Mouse (Mus musculus): Measurements from ENCODE around the gene Speg. TPM values are rescaled to one million over a fixed set of nuclear protein-coding genes. Genes with fewer than 3 reads are reported as not detected.

Speg gene
- polyA plus RNA-seq (2016; fragmentation: Nextera tagmentation; extraction: Ambion mirVana), result 77.9 and 80.0 TPM in 2 replicates

DNA sequence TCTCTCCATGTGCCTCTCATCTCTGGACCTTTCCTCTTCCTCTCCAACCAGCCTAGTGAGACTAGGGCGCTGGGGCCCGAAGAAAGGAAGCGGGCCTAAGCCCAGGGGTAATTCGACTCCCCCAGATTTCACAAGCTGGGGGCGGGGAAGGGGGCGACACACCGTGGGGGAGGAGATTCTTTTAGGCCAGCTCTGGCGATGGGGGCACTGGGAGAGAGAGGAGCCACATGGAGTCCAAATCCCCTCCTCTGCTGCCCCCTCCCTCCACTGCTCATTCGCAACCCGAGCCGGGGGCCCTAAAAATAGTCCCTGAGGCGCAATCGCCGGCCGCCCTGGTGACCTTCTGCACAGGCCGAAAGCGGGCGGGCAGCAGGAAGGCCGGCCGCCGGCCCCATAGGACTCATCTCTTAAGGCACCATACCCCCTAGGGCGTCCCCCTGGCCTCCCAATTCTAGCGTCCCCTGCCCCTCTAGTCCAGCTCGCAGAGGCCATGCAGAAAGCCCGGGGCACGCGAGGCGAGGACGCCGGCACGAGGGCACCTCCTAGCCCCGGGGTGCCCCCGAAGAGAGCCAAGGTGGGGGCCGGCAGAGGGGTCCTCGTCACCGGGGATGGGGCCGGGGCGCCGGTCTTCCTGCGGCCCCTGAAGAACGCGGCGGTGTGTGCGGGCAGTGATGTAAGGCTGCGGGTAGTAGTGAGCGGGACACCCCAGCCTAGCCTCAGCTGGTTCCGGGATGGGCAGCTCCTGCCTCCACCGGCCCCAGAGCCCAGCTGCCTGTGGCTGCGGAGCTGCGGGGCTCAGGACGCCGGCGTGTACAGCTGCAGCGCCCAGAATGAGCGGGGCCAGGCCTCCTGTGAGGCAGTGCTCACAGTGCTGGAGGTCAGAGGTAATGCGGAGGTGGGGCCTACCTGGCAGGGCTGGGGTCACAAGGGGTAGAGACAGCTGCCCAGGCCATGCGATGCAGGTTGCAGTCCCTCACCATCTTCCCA lies at the start of gene Speg:
TSS of gene Speg (plus strand) at position 348 of the 987 bp plus-strand sequence.
- Histone ChIP-seq H3K9me3 (no peaks in the 10 kb centered on the region), H3K36me3 (no peaks in the 10 kb centered on the region), H3K27me3 (ENCODE audit: insufficient read depth, poor library complexity, severe bottlenecking) (peaks cover 27% of the 10 kb centered on the region; the same call in 1 of the 2 replicates), H3K4me3 (peak within 1 kb of the TSS; percentile 64), H3K27ac (peak within 1 kb of the TSS; percentile 96), H3K4me1 (peaks cover 60% of the 10 kb centered on the region)
- DNase-seq (ENCODE audit: low spot score), result peak; percentile 88
- 3% methylated on average over 57 of the region's 57 CpGs for WGBS

DNA sequence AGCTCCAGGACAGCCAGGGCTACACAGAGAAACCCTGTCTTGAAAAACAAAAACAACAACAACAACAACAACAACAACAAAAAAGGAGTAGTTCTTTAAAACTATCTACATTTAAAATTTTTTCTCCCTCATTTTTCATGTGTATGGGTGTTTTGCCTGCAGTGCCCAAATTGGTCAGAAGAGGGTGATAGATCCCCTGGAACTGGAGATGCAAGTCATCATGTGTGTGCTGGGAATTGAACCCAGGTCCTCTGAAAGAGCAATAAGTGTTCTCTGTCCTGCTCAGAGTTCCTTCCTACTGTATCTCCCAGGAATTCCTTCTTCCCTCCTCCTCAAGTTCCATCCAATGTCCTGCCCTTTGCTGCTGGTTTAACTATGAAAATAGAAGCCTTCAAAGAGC lies 47.6 kb upstream of the Speg start:
- Histone ChIP-seq H3K9me3 (no peaks in the 10 kb centered on the region), H3K27ac (no peak overlapping the region), H3K36me3 (0 out of 2 replicates have a peak, but pooled peaks cover 2% of the 10 kb centered on the region), H3K4me3 (no peak overlapping the region), H3K4me1 (peaks cover 3% of the 10 kb centered on the region; the same call in 1 of the 2 replicates), H3K27me3 (ENCODE audit: insufficient read depth, poor library complexity, severe bottlenecking) (no peaks in the 10 kb centered on the region)
- no peak for DNase-seq (ENCODE audit: low spot score)

DNA sequence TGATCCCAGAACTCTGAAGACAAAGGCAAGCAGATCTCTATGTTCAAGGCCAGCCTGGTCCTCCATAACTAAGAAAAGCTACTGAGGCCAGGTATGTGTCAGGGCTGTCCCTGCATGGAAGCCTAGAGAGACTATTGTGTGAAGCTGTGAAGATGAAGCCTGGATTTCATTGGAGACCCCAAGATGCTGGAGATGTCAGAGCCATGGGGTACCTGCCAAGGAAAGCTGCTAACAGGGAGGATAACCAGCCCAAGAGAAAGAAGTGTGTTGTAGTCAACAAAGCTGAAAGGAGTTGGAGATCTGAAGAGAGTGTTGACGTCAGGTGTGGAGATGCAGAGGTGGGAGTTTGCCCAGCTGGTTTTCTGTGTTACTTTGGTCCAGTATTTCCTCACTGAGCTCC lies 43.8 kb upstream of the Speg start:
- Histone ChIP-seq H3K27me3 (ENCODE audit: insufficient read depth, poor library complexity, severe bottlenecking) (no peaks in the 10 kb centered on the region), H3K9me3 (no peaks in the 10 kb centered on the region), H3K4me1 (peaks cover 4% of the 10 kb centered on the region), H3K4me3 (no peak overlapping the region), H3K36me3 (0 out of 2 replicates have a peak, but pooled peaks cover 2% of the 10 kb centered on the region), H3K27ac (no peak overlapping the region)
- 78% methylated on average over 1 of the region's 1 CpGs for WGBS
- DNase-seq (ENCODE audit: low spot score), result no peak

DNA sequence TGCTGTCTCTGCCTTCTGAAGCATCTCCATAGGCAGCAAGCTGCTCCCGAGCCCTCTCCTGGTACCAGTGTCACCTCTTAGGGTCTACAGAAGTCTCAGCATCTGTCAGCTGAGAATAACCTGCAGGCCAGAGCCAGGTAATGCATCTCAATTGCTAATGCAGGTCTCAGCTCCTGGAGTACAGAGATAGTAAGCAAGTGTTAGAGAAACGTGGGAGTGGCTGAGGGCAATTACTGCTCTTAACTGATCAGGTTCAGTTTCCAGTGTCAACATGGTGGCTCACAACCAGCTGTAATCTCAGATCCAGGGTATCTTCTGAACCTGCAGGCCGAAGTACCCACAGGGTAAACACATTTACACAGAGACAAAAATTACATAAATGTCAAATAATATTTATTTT lies 38.6 kb upstream of the Speg start:
- WGBS, result 54% methylated on average over 3 of the region's 3 CpGs
- Histone ChIP-seq H3K9me3 (no peaks in the 10 kb centered on the region), H3K27me3 (ENCODE audit: insufficient read depth, poor library complexity, severe bottlenecking) (no peaks in the 10 kb centered on the region), H3K4me1 (peaks cover 27% of the 10 kb centered on the region), H3K36me3 (no peaks in the 10 kb centered on the region), H3K4me3 (no peak overlapping the region), H3K27ac (no peak overlapping the region)
- no peak for DNase-seq (ENCODE audit: low spot score)

DNA sequence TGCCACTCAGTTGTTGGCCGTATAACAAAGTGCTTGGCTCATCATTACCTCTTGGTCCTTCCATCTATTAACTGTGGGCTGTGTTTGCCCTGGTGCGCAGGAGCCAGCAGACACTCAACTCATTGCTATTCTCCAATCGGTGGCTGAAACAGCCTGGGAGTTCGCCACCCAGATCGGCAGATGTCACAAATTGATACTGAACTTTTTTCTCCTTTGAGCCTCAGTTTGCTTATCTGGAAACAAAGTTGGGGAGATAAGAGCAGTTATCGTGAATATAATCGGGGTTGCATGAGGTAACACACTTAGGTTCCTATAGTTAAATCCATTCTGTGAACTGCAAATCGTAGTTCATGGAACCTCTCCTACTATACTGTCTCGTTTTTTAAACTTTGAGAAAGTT lies 38.0 kb upstream of the Speg start:
- 65% methylated on average over 9 of the region's 9 CpGs for WGBS
- peaks cover 27% of the 10 kb centered on the region for H3K4me1 ChIP-seq

DNA sequence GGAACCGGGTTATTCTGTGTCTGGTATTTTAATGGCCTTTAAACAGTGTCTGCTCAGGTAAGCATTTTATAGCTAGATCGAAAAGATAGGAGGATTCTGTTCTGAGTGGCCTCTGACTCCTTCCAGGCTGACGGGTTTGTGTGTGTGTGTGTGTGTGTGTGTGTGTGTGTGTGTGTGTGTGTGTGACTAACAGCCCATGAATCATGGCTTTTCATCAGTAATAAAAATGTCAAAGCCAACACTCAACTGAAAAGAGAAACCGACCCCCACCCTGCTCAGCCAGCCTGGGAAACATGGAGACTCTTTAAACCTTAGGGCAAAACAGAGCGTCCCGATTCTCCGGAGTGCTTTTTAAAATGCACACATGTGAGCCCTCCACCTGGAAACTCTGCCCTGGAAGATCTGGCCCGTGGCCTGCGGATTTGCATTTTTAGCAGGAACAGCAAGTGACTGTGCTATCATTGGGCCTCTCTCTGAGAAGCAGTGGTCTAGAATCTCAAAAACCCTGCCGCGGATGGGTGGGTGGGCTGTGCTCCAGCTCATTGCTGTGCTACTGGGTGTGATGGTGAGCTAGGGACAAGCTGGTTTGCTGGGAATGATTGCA lies 36.9 kb upstream of the Speg start:
- no peak overlapping the region for H3K4me3 ChIP-seq
- no peaks in the 10 kb centered on the region for H3K9me3 ChIP-seq
- H3K27ac ChIP-seq, result peak overlapping the region; percentile 36; the same call in 1 of the 2 replicates
- 42% methylated on average over 11 of the region's 11 CpGs for WGBS
- H3K36me3 ChIP-seq, result no peaks in the 10 kb centered on the region
- no peaks in the 10 kb centered on the region for H3K27me3 ChIP-seq (ENCODE audit: insufficient read depth, poor library complexity, severe bottlenecking)
- H3K4me1 ChIP-seq, result peaks cover 27% of the 10 kb centered on the region
- DNase-seq (ENCODE audit: low spot score), result no peak

More for the DNA sequence above, 38.0 kb upstream of the Speg start:
- H3K4me3 ChIP-seq, result no peak overlapping the region
- H3K27ac ChIP-seq, result no peak overlapping the region
- no peak for DNase-seq (ENCODE audit: low spot score)
- no peaks in the 10 kb centered on the region for H3K27me3 ChIP-seq (ENCODE audit: insufficient read depth, poor library complexity, severe bottlenecking)
- H3K9me3 ChIP-seq, result no peaks in the 10 kb centered on the region
- no peaks in the 10 kb centered on the region for H3K36me3 ChIP-seq

DNA sequence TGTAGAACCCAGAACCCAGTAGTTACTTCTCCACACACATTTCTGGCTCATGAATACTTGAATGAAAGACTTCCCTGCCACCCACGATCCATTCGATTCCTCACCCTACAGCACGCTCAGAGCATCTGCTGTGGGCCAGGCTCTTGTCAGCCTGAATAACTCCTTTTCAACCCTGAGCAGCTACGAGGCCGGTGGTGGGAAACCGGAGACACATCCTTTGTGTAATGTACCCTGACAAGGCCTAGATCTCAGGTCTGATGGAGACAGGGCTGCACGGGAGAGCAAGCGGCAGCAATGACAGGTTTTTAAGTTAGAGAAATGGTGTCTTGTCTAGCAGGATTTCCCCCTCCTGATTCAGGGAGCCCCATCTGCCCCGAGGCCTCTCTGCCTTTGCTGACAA lies 35.8 kb upstream of the Speg start:
- no peak for DNase-seq (ENCODE audit: low spot score)
- peaks cover 39% of the 10 kb centered on the region for H3K4me1 ChIP-seq
- 53% methylated on average over 9 of the region's 9 CpGs for WGBS
- H3K4me3 ChIP-seq, result no peak overlapping the region
- no peaks in the 10 kb centered on the region for H3K36me3 ChIP-seq
- peak overlapping the region; percentile 31; the same call in 1 of the 2 replicates for H3K27ac ChIP-seq
- H3K9me3 ChIP-seq, result no peaks in the 10 kb centered on the region
- H3K27me3 ChIP-seq (ENCODE audit: insufficient read depth, poor library complexity, severe bottlenecking), result no peaks in the 10 kb centered on the region

DNA sequence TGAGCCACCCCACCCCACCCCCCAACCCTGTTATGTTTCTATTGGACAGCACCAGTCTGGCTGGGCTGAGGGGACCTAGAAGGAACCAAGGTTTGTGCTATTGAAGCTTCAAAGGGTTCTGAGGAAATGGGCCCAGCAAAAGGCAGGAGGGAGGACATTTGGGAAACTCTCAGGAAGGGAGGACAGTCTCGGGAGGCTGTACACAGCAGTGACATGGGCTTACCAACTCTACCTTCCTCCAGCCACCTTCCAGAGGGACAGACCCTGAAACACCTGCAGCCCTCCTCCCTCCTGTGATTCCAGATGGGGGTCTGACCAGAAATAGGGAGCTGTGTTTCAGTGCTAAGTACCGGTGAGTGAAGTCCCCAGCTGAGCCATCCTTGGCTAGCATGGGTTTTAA lies 34.6 kb upstream of the Speg start:
- Histone ChIP-seq H3K4me3 (no peak overlapping the region), H3K36me3 (no peaks in the 10 kb centered on the region), H3K27ac (no peak overlapping the region), H3K27me3 (ENCODE audit: insufficient read depth, poor library complexity, severe bottlenecking) (no peaks in the 10 kb centered on the region), H3K9me3 (no peaks in the 10 kb centered on the region), H3K4me1 (peaks cover 50% of the 10 kb centered on the region)
- DNase-seq (ENCODE audit: low spot score), result no peak
- 69% methylated on average over 2 of the region's 2 CpGs for WGBS

DNA sequence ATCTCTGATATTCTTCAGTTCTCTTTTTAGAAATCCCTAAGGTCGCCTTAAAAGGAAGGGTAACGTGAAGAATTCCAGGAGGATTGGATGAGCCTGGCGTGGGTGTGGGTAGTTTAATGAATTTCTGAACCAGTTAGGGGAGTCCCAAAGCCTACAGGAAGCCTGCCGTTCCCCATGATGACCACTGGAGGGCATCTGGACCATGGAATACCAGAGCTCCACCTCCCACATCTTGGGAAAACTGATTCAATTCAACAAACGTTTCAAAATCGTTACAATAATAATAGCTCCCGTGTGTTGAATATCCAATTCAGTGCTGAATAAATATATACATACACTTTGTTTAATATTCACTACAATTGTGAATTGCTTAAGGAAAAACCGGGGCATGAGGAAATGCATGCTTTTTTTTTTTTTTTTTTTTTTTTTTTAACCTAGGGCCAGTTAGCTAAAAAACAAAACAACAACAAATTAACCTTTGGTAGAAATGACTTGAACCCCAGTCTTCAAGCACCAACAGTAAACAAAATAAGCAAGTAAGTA lies 32.2 kb upstream of the Speg start:
- Histone ChIP-seq H3K36me3 (no peaks in the 10 kb centered on the region), H3K27ac (no peak overlapping the region), H3K4me1 (peaks cover 67% of the 10 kb centered on the region), H3K4me3 (no peak overlapping the region), H3K9me3 (no peaks in the 10 kb centered on the region), H3K27me3 (ENCODE audit: insufficient read depth, poor library complexity, severe bottlenecking) (no peaks in the 10 kb centered on the region)
- no peak for DNase-seq (ENCODE audit: low spot score)
- under 1% methylated on average over 8 of the region's 8 CpGs for WGBS

DNA sequence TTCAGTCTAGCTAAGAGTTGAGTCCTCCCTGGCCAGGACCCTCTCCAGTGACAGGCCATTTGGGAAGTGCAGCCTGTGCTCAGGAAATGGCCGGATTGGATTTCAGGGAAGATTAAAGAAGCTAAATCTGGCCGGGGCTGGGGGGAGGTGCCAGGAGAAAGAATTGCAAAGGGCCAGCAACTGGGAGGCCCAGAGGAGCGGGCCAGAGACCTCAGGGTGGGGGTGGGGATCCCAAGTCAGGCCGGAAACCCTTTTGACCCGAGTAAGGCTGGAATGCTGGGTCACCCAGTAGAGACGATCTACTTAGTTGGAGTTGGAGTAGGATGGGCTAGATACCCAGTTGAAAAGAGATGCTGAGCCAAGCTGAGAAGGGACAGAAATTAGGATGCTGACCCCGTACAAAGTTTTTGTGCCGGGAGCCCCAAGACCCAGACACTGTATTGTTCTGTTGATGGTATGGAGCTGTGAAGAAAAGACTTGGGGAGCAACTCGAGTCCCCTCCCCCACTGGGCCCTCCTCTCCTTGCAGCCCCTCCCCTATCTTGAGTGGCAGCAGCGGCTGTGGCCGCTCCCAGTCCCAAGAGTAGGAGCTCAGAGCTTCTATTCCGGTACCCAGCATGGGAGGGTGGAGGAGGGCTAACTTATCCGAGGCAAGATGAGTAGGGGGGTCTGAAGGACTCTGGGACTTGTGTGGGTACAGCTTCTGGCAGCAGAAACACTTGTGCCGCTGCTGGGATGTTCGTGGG lies 30.6 kb upstream of the Speg start:
- no peaks in the 10 kb centered on the region for H3K27me3 ChIP-seq (ENCODE audit: insufficient read depth, poor library complexity, severe bottlenecking)
- no peaks in the 10 kb centered on the region for H3K9me3 ChIP-seq
- no peaks in the 10 kb centered on the region for H3K36me3 ChIP-seq
- H3K27ac ChIP-seq, result peak overlapping the region; percentile 90
- peaks cover 68% of the 10 kb centered on the region for H3K4me1 ChIP-seq
- WGBS, result 2% methylated on average over 15 of the region's 15 CpGs
- peak; percentile 80 for DNase-seq (ENCODE audit: low spot score)
- peak overlapping the region; percentile 40 for H3K4me3 ChIP-seq

DNA sequence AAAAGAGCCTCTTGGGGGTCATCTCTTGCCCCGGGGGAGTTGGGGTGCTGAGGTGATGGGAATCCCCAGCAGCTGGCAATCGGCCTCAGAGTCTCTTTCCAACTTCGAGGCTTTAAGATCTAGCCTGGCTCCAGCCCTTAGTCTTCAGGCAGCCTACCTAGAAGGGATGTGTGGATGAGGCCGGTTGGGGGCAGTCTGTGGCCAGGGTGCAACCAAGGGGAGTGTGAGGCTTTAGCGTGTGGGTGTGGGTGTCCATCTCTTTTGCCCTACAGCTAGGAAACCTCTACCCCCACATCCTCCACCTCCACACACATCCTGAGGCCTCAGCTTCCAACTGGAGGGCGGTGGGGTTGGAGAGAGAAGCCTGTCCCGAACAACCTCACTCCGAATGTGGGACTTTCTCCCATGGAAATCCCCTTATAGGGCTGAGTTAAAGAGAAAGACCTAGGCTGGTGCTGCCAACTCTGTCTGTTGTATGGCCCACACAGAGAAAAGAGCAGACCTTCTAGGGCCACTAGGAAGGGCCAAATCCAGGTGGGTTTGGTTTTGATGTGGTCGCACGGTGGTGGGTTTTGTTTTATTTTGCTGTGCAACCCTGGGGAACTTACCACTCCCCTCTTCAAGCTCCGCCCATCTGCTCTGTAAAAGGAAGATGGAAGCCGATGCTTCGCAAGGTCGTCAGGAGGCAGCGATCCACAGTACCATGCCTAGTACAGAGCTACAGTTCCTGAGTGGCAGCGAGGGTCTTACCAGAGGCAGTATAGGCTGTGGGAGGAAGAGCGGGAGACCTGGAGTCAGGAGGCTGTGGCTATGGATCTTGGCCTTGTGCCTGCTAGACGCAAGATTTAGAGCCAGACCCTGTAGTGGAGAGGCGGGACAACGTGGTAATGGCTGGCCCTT lies 29.8 kb upstream of the Speg start:
- no peaks in the 10 kb centered on the region for H3K36me3 ChIP-seq
- H3K27ac ChIP-seq, result peak overlapping the region; percentile 90
- peaks cover 67% of the 10 kb centered on the region for H3K4me1 ChIP-seq
- peak overlapping the region; percentile 40 for H3K4me3 ChIP-seq
- no peaks in the 10 kb centered on the region for H3K27me3 ChIP-seq (ENCODE audit: insufficient read depth, poor library complexity, severe bottlenecking)
- H3K9me3 ChIP-seq, result no peaks in the 10 kb centered on the region
- DNase-seq (ENCODE audit: low spot score), result no peak
- WGBS, result 22% methylated on average over 20 of the region's 20 CpGs

DNA sequence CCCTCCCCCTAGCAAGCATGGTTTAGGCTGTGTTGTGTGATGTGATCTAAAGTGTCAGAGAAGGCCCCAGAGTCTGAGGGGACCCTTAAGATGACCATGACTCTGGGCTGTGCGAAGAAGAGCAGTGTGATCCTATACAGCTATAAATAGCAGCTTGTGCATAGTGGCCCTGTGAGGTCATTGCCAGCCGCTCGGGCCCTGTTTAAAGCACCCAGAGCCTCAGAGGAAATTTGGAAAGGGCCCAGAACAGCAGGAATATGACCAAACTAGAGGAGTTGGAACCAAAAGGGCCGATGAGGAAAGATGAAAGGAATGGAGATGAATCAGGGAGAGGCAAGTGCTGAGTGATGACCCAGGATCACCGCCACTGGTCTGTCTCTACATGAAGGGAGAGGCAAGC lies 27.8 kb upstream of the Speg start:
- H3K27me3 ChIP-seq (ENCODE audit: insufficient read depth, poor library complexity, severe bottlenecking), result no peaks in the 10 kb centered on the region
- peak overlapping the region; percentile 90 for H3K27ac ChIP-seq
- no peaks in the 10 kb centered on the region for H3K9me3 ChIP-seq
- WGBS, result 30% methylated on average over 5 of the region's 5 CpGs
- no peak for DNase-seq (ENCODE audit: low spot score)
- no peaks in the 10 kb centered on the region for H3K36me3 ChIP-seq
- no peak overlapping the region for H3K4me3 ChIP-seq
- H3K4me1 ChIP-seq, result peaks cover 67% of the 10 kb centered on the region

All from heart, embryonic 10.5 days (tissue).